Mouse (Mus musculus) embryonic facial prominence, embryonic 14.5 days (tissue): ENCODE measurements around the gene 1700001L19Rik. TPM values are rescaled to one million over a fixed set of nuclear protein-coding genes. Genes with fewer than 3 reads are reported as not detected.

ENCODE experiments used
- ATAC-seq: fragments of 200-750 bp; cut with Nextera tagmentation; 2 replicates; pipeline ENCODE4 v1.8.0; 2017; ENCODE audit warnings: low read depth, moderate number of reproducible peaks, moderate TSS enrichment
- DNase-seq: peaks from one replicate; pipeline ENCODE4 v3.0.0-alpha.2; 2015; ENCODE audit warnings: low spot score
- H3K27ac ChIP-seq: fragments of 300-500 bp; sonication (generic); replicated peaks from 2 replicates; pipeline ENCODE4 v1.5.1; 2014; ENCODE audit warnings: low read depth, mild to moderate bottlenecking, low read length, moderate library complexity
- H3K27me3 ChIP-seq: fragments of 300-500 bp; sonication (generic); replicated peaks from 2 replicates; pipeline ENCODE4 v1.6.1; 2014; ENCODE audit warnings: low read length; ENCODE audit not compliant: control insufficient read depth, insufficient read depth
- H3K36me3 ChIP-seq: fragments of 300-500 bp; sonication (generic); 2 replicates; pipeline ENCODE4 v1.6.1; 2014; ENCODE audit warnings: low read length, mixed read lengths; ENCODE audit not compliant: control insufficient read depth, insufficient read depth
- H3K4me1 ChIP-seq: fragments of 300-500 bp; sonication (generic); 2 replicates; pipeline ENCODE4 v1.6.1; 2014; ENCODE audit warnings: antibody characterized with exemption, low read length; ENCODE audit not compliant: control insufficient read depth, insufficient read depth
- H3K4me2 ChIP-seq: fragments of 300-500 bp; sonication (generic); 2 replicates; pipeline ENCODE4 v1.6.1; 2014; ENCODE audit warnings: low read depth, mild to moderate bottlenecking, low read length, moderate library complexity, mixed read lengths
- H3K4me3 ChIP-seq: fragments of 300-500 bp; sonication (generic); 2 replicates; pipeline ENCODE4 v1.5.1; 2014; ENCODE audit warnings: low read depth, mild to moderate bottlenecking, low read length
- H3K9ac ChIP-seq: fragments of 300-500 bp; sonication (generic); 2 replicates; pipeline ENCODE4 v1.6.1; 2014; ENCODE audit warnings: low read depth, mild to moderate bottlenecking, low read length, moderate library complexity, mixed read lengths
- H3K9me3 ChIP-seq: fragments of 300-500 bp; sonication (generic); 2 replicates; pipeline ENCODE4 v1.6.1; 2016; ENCODE audit warnings: low read length; ENCODE audit not compliant: control insufficient read depth
- WGBS: fragments of 180-500 bp; shearing (Covaris S2); extraction: QIAGEN DNeasy Blood & Tissue Kit; methylation state at CpG from one replicate; pipeline ENCODE4 v1.1.7; 2014; 5-methylcytosine and 5-hydroxymethylcytosine counted together
- polyA plus RNA-seq: library from polyadenylated mRNA; unstranded; fragments of >200 nt; fragmentation: Nextera tagmentation; extraction: Ambion mirVana; gene quantifications from 2 replicates; pipeline ENCODE4 v1.2.1, GENCODE M21; 2014

The 1700001L19Rik gene
- polyA plus RNA-seq, 1 experiment from 2014 or later, result 2.5 TPM

DNA sequence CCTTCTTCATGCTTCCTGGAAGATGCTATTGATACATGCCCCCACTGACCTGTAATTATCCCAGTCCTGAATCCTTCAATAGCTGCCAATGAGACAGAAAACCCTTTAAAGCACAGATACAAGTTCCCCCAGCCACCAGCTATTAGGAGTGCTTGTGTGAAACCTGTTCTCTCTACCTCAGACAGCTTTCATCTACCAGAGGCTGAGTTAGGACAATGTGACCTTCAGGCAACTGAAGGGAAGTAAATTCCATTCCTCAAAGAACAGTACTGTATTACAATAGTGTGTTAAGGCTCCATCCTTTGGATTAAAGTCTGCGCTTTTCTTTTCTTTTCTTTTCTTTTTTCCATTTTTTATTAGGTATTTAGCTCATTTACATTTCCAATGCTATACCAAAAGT, 45.6 kb downstream of the 1700001L19Rik start:
- no peak overlapping the region for H3K27ac ChIP-seq
- WGBS, result 91% methylated on average over 1 of the region's 1 CpGs
- no peaks in the 10 kb centered on the region for H3K4me1 ChIP-seq
- H3K9me3 ChIP-seq, result no peaks in the 10 kb centered on the region
- no peak overlapping the region for H3K9ac ChIP-seq
- H3K36me3 ChIP-seq, result peaks cover 6% of the 10 kb centered on the region; the same call in 1 of the 2 replicates
- ATAC-seq, result no peak
- no peak overlapping the region for H3K4me2 ChIP-seq
- no peak overlapping the region for H3K4me3 ChIP-seq
- H3K27me3 ChIP-seq, result no peaks in the 10 kb centered on the region
- DNase-seq, result no peak

Other genes with a start within 250 kb of the 1700001L19Rik start
- gene Mtrr, start 15.3 kb upstream of the 1700001L19Rik start, polyA plus RNA-seq, result 13.6 and 15.7 TPM in 2 replicates
- gene Fastkd3, start 15.2 kb upstream of the 1700001L19Rik start, polyA plus RNA-seq, result 25.1 and 27.1 TPM in 2 replicates